Mouse (Mus musculus): ENCODE results near the gene Nlk.

DNA sequence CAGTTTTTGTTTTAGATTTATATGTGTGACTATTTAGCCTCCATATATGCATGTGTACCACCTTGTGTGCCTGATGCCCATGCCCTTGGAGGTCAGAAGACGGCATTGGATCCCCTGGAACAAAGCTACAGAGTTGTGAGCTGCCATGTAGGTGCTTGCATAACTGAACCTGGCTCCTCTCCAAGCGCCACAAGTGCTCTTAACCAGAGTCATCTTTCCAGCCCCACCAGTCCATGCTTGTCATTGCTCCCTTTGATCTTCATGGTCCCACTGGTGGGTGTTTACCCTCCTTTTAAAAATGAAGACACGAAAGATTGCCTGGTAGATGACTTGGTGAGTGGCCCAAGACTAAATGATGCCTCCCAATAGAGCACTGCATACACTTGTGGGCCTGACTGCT lies 156.8 kb downstream of the Nlk start:
- no peak for TF ChIP-seq CTCF (IDR thresholded peaks at IDR 0.05; ENCODE audit: control insufficient read depth, insufficient read depth, low read length)
- TF ChIP-seq POLR2A (IDR thresholded peaks at IDR 0.05; ENCODE audit: borderline replicate concordance, control insufficient read depth, low read depth, low read length), result no peak

Measured in bone marrow, adult 2 months (tissue).